Mouse (Mus musculus): ENCODE results near the gene Rab8a. TPM values are rescaled to one million over a fixed set of nuclear protein-coding genes. Genes with fewer than 3 reads are reported as not detected.

Gene Rab8a
- polyA plus RNA-seq, 2 experiments = 84.4 to 142 TPM

DNA sequence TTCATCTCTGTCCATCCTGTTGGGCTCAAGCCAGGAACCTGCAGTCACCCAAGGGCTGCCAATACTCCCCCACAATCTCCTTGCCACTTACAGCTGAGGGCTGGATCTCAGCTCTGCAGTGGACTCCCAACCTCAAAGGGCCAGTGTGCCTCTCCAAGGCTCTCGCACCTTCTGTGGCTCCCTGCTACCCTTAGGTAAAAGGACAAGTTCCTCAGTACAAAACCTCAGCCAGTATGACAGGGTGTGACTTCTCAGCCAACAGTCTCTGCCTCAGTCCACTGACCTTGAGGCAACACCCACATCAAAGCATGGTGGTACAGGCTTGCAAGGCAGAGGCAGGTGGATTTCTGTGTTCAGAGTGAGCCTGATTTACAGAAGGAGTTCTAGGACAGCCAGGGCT lies 50.8 kb downstream of the Rab8a start:
- 81% methylated on average over 1 of the region's 1 CpGs for WGBS
- H3K9me3 ChIP-seq (ENCODE audit: control insufficient read depth, low read length) = no peaks in the 10 kb centered on the region
- no peaks in the 10 kb centered on the region for H3K27me3 ChIP-seq (ENCODE audit: control insufficient read depth, insufficient read depth, low read length)
- H3K27ac ChIP-seq (replicated peaks; ENCODE audit: low read depth, low read length) = no peak overlapping the region
- no peak overlapping the region for H3K9ac ChIP-seq (ENCODE audit: low read depth, low read length, severe bottlenecking)
- H3K4me2 ChIP-seq (replicated peaks; ENCODE audit: low read depth, low read length, severe bottlenecking) = no peak overlapping the region
- no peak for ATAC-seq (ENCODE audit: low FRiP score, low read depth)
- TF ChIP-seq POLR2A (IDR thresholded peaks at IDR 0.05; ENCODE audit: borderline replicate concordance, extremely low read depth, insufficient read depth, insufficient read length) = no peak
- H3K36me3 ChIP-seq (ENCODE audit: control insufficient read depth, insufficient read depth, low read length) = no peaks in the 10 kb centered on the region
- H3K4me1 ChIP-seq (ENCODE audit: control insufficient read depth, insufficient read depth, low read length) = no peaks in the 10 kb centered on the region
- no peak for DNase-seq (ENCODE audit: low spot score)
- H3K4me3 ChIP-seq (replicated peaks; ENCODE audit: low read length) = no peak overlapping the region

DNA sequence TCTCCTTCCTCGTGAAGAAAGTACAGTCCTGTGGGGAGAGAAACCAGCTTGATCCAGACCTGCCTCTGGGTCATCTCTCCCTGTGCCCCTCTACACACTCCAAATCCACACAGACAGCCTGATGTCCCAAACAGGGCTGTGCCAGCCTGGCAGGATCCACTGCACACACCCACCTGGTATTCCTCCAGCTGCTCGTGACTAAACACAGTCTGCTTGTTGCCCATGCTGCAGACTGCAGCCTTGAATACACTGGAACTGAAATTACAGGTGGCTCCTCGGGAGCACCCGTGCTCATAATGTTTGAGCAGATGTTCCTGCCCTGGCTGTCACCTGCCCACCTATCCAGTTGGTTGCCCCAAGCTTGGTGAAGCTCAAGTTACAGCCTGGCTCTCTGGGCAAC lies 51.8 kb downstream of the Rab8a start, which contains the start of gene Cib3:
Cib3 (minus strand) TSS at position 87 of the 400 bp plus-strand sequence.
- Histone ChIP-seq H3K4me1 (ENCODE audit: control insufficient read depth, insufficient read depth, low read length) (no peaks in the 10 kb centered on the region), H3K27me3 (ENCODE audit: control insufficient read depth, insufficient read depth, low read length) (no peaks in the 10 kb centered on the region), H3K27ac (replicated peaks; ENCODE audit: low read depth, low read length) (no peak within 1 kb of the TSS), H3K9ac (ENCODE audit: low read depth, low read length, severe bottlenecking) (no peak within 1 kb of the TSS), H3K9me3 (ENCODE audit: control insufficient read depth, low read length) (no peaks in the 10 kb centered on the region), H3K4me2 (replicated peaks; ENCODE audit: low read depth, low read length, severe bottlenecking) (no peak within 1 kb of the TSS), H3K36me3 (ENCODE audit: control insufficient read depth, insufficient read depth, low read length) (no peaks in the 10 kb centered on the region), H3K4me3 (replicated peaks; ENCODE audit: low read length) (no peak within 1 kb of the TSS)
- no peak for DNase-seq (ENCODE audit: low spot score)
- TF ChIP-seq POLR2A (IDR thresholded peaks at IDR 0.05; ENCODE audit: borderline replicate concordance, extremely low read depth, insufficient read depth, insufficient read length) = no peak
- WGBS = 48% methylated on average over 4 of the region's 4 CpGs
- ATAC-seq (ENCODE audit: low FRiP score, low read depth) = no peak

DNA sequence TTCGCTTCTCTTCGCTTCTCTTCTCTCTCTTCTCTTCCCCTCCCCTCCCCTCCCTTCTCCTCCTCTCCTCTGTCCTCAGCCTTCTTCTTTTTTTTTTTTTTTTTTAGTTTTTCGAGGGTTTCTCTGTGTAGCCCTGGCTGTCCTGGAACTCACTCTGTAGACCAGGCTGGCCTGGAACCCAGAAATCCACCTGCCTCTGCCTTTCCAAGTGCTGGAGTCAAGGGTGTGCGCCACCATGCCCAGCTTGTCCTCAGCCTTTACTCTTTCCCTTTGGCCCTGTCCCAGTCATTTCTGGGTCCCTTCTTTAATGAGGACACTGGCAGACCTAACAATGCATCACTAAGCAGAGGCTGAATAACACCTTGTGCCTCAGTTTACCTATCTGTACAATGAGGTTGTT lies 52.5 kb downstream of the Rab8a start, which contains the start of gene Gm11034:
Gm11034 (minus strand) TSS at position 101 of the 400 bp plus-strand sequence.
- Histone ChIP-seq H3K27ac (replicated peaks; ENCODE audit: low read depth, low read length) (no peak within 1 kb of the TSS), H3K4me1 (ENCODE audit: control insufficient read depth, insufficient read depth, low read length) (no peaks in the 10 kb centered on the region), H3K36me3 (ENCODE audit: control insufficient read depth, insufficient read depth, low read length) (no peaks in the 10 kb centered on the region), H3K9me3 (ENCODE audit: control insufficient read depth, low read length) (no peaks in the 10 kb centered on the region), H3K4me3 (replicated peaks; ENCODE audit: low read length) (no peak within 1 kb of the TSS), H3K27me3 (ENCODE audit: control insufficient read depth, insufficient read depth, low read length) (no peaks in the 10 kb centered on the region), H3K9ac (ENCODE audit: low read depth, low read length, severe bottlenecking) (no peak within 1 kb of the TSS), H3K4me2 (replicated peaks; ENCODE audit: low read depth, low read length, severe bottlenecking) (no peak within 1 kb of the TSS)
- DNase-seq (ENCODE audit: low spot score) (no peak), ATAC-seq (ENCODE audit: low FRiP score, low read depth) (no peak)
- TF ChIP-seq POLR2A (IDR thresholded peaks at IDR 0.05; ENCODE audit: borderline replicate concordance, extremely low read depth, insufficient read depth, insufficient read length) = no peak
- WGBS = 71% methylated on average over 4 of the region's 4 CpGs

DNA sequence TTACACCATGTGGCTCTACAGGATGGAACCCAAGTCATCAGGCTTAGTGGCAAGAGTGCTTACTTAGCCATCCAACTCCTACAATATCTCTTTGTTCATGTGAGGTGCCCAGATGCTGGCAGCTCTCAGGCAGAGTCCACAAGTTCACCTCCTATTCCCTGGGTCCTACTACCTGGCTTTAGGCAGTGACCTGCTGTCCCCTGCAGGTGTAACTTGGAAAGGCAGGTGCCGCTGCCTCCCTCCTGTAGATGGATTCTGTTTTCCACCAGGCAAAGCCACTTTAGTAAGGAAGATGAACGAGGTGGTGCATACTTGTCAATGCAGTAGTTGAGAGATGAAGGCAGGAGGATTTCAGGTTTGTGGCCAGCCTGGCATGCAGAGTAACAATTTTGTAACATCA lies 54.1 kb downstream of the Rab8a start:
- Histone ChIP-seq H3K9me3 (ENCODE audit: control insufficient read depth, low read length) (no peaks in the 10 kb centered on the region), H3K4me1 (ENCODE audit: control insufficient read depth, insufficient read depth, low read length) (no peaks in the 10 kb centered on the region), H3K27me3 (ENCODE audit: control insufficient read depth, insufficient read depth, low read length) (no peaks in the 10 kb centered on the region), H3K4me2 (replicated peaks; ENCODE audit: low read depth, low read length, severe bottlenecking) (no peak overlapping the region), H3K27ac (replicated peaks; ENCODE audit: low read depth, low read length) (no peak overlapping the region), H3K4me3 (replicated peaks; ENCODE audit: low read length) (no peak overlapping the region), H3K36me3 (ENCODE audit: control insufficient read depth, insufficient read depth, low read length) (no peaks in the 10 kb centered on the region), H3K9ac (ENCODE audit: low read depth, low read length, severe bottlenecking) (no peak overlapping the region)
- DNase-seq (ENCODE audit: low spot score) (no peak), ATAC-seq (ENCODE audit: low FRiP score, low read depth) (no peak)
- TF ChIP-seq POLR2A (IDR thresholded peaks at IDR 0.05; ENCODE audit: borderline replicate concordance, extremely low read depth, insufficient read depth, insufficient read length) = no peak
- 40% methylated on average over 2 of the region's 2 CpGs for WGBS

DNA sequence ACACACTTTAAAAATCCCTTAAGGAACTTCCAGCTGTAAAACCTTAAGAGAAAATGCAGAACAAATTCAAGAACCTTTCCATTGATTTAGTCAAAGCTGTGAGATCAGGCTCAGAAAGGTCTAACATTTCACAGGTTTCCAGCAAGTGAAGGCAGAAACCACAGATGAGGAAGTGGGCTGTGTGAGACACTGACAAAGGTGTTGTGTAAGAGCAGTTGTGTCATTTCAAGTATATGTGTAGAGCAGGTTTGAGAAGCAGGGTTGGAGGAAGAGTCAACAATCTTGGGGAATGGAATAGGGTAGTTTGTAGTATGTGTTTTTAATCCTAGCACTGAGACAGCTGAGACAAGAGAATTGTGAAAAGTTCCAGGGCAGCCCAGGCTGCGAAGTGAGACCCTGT lies 54.9 kb downstream of the Rab8a start:
- no peaks in the 10 kb centered on the region for H3K36me3 ChIP-seq (ENCODE audit: control insufficient read depth, insufficient read depth, low read length)
- 40% methylated on average over 1 of the region's 1 CpGs for WGBS
- no peak for ATAC-seq (ENCODE audit: low FRiP score, low read depth)
- no peak for DNase-seq (ENCODE audit: low spot score)
- H3K9me3 ChIP-seq (ENCODE audit: control insufficient read depth, low read length) = no peaks in the 10 kb centered on the region
- peaks cover 8% of the 10 kb centered on the region for H3K4me1 ChIP-seq (ENCODE audit: control insufficient read depth, insufficient read depth, low read length)
- no peak for TF ChIP-seq POLR2A (IDR thresholded peaks at IDR 0.05; ENCODE audit: borderline replicate concordance, extremely low read depth, insufficient read depth, insufficient read length)
- no peak overlapping the region for H3K9ac ChIP-seq (ENCODE audit: low read depth, low read length, severe bottlenecking)
- H3K27ac ChIP-seq (replicated peaks; ENCODE audit: low read depth, low read length) = no peak overlapping the region
- no peaks in the 10 kb centered on the region for H3K27me3 ChIP-seq (ENCODE audit: control insufficient read depth, insufficient read depth, low read length)
- no peak overlapping the region for H3K4me3 ChIP-seq (replicated peaks; ENCODE audit: low read length)
- H3K4me2 ChIP-seq (replicated peaks; ENCODE audit: low read depth, low read length, severe bottlenecking) = no peak overlapping the region
